Mouse (Mus musculus) gastrocnemius, adult 18-20 months (tissue): ENCODE data around the gene Arntl. TPM values are rescaled to one million over a fixed set of nuclear protein-coding genes. Genes with fewer than 3 reads are reported as not detected.

Experiments
- DNase-seq: peaks from one replicate; pipeline ENCODE4 v3.0.0; 2021; ENCODE audit warnings: low spot score
- total RNA-seq, 2 experiments: library from RNA; stranded (reverse); gene quantifications; 2 replicates each; pipeline ENCODE4 v1.2.3; 2021

The Arntl gene
- total RNA-seq, 2 experiments from 2014 or later: 21.9 to 31.8 TPM

DNA sequence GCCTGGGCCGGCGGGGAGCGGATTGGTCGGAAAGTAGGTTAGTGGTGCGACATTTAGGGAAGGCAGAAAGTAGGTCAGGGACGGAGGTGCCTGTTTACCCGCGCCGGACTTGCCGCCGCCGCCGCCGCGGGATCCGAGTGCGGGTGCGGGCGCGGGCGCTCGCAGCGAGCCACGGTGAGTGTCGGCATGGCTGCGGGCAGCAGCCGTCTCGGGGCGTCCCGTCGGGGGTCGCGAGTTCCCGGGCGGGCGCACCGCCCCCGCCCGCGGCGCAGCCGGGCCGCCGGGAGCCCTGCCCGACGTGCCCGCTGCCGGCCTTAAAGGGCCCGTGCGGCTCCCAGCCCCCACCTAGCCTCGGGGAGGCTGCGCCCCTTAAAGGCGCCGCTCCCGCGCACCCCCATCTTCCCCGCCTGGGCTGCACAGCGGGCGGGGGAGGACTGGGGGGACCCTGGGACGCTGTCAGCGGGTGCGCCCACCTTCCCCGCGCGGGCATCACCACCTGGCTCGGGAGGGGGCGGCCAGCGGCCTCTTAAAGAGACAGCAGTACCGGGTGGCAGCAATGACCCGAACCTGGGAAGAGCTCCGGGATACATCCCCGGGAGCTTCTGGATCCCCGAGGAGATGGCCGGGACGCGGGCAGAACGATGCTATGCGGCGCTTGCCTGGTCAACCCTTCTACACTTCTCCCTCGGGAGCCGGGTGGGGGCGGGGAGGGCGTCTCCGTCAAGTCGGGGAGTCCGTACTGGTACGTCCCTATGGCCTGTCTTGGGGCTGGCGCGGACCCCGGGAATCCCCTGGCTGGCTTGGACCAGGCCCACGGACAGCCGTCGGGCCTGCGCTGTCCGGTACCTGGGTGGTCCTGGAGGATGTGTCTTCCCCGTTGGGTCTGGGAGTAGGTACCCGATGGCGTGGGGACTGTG lies 464 bp downstream of the Arntl start:
- DNase-seq: peak; percentile 58

DNA sequence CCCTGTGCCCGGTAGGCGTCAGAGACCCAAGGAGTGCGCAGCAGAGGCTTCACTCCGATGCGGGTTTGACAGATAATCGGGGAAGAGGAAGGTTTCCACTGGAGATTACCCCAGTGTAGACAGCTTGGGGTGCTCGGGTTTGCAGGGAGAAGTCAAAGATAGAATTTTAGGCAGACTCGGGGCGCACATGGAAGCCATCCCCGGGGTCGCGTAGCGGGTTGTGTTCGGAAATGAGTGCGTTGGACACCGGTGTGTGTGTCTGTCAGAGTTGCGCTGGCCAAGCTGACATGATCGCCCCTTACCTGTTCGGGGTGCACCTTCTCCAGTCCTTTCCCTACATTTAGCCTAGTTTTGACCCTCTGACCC lies 1.1 kb downstream of the Arntl start:
- no peak for DNase-seq

- peak; percentile 64 for DNase-seq
Measured at GRCm38 (mm10) chr7:113210441-113210840, 3.2 kb downstream of the Arntl start.

- no peak for DNase-seq
Measured at GRCm38 (mm10) chr7:113214245-113215169, 7.2 kb downstream of the Arntl start.

GRCm38 (mm10) chr7:113216152-113216551 lies 8.9 kb downstream of the Arntl start:
- DNase-seq: peak; percentile 83

- no peak for DNase-seq
Measured at GRCm38 (mm10) chr7:113219416-113219815, 12.2 kb downstream of the Arntl start.

DNA sequence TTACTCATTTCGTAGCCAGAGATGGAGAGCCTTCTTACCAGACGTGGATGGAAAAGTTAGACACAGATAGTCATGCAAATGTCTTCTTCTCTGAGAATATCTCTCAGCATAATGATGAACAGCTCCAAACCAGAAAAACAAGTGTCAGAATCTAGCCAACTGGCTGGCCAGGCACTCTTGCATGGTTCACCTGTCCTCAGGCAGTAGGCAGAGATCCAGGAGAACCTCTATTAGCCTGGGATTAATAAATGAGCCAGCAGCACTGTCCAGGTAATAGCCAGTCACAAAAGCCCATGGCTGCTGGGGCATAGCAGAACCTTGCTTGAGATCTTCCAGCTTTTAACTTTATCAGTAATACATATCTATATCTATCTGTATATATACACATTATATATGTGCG lies 12.6 kb downstream of the Arntl start:
- no peak for DNase-seq

DNA sequence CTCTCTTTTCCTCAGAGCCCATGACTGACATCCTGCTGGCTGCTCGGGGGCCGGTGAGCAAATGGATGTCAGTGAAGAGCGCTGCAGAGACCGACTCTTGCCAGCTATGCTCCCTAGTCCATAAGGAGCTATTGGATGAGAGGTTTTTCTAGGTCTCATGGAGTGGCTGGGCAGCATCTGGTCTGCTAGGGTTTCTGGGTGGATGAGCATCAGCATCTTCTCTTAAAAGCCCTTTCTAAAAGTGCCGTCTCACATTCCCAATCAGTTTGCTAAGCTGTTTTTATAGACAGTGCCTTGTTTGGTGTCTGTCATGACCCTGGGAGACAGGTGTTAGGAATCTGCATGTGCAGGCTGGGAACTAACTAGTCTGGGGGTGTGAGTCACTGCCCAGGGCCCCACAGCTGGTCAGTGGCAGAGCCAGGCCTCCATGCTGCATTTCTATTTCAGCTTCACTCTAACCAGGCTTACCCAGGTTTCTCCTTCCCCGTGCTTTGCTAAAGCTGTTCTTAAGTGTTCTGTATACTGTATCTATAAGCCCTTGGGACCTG lies 13.5 kb downstream of the Arntl start:
- peak; percentile 43 for DNase-seq

GRCm38 (mm10) chr7:113222821-113223220 lies 15.6 kb downstream of the Arntl start:
- DNase-seq: no peak

DNA sequence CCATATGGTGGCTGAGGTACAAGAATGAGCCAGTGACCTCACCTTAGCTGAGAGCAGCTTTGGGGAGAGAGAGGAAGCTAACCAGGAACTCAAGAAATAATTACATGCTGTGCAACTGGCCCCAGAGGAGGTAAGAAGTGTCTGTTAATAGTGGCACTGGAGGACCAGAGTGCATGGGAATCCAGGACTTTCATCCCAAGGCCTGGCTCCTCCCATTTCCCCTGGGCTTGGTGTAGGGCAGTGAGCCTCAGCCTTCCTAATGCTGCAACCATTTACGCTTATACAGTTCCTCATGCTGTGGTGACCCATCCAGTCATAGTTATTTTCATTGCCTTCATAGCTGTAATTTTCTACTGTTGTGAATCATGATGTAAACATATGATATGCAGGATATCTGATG lies 17.4 kb downstream of the Arntl start:
- no peak for DNase-seq

DNA sequence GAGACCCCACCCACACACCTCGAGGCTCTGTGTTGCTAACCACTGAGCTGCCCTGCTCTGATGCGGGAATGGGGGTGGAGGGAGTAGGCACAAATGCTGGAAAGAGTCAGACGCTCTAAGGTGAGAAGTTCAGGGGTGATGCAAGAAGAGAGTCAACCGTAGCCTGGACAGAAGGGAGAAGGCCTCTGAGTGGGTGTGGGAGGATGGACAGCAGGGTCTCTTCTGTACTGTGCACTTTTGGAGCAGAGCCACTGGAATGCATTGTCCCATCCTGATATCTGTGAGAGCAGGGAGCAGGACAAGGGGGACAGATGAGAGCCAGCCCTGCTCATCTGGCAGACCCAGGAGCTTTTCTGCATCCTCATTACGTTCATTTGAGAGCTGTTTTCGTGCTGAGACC lies 21.2 kb downstream of the Arntl start:
- DNase-seq: no peak

DNA sequence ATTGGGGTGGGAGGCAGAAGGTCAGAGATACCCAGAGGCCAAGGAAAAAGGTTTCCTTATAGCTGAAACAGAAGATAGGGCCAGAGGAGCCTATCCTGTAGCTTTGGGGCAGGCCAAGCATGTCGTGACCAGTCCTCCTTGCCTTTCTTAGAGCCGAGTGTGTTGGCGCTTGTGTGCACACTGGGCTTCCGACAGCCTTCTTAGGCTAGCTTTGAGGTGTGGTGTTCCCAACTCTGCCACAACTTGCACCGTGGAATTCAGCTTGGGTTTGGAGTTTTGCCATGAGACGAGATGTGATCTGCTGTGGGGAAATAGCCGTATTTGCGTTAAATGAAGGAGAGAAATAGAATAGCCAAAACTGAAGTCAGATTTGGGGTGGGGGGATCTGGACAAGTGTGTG lies 28.9 kb downstream of the Arntl start:
- no peak for DNase-seq

- DNase-seq: no peak
Measured at GRCm38 (mm10) chr7:113238365-113238764, 31.1 kb downstream of the Arntl start.

DNA sequence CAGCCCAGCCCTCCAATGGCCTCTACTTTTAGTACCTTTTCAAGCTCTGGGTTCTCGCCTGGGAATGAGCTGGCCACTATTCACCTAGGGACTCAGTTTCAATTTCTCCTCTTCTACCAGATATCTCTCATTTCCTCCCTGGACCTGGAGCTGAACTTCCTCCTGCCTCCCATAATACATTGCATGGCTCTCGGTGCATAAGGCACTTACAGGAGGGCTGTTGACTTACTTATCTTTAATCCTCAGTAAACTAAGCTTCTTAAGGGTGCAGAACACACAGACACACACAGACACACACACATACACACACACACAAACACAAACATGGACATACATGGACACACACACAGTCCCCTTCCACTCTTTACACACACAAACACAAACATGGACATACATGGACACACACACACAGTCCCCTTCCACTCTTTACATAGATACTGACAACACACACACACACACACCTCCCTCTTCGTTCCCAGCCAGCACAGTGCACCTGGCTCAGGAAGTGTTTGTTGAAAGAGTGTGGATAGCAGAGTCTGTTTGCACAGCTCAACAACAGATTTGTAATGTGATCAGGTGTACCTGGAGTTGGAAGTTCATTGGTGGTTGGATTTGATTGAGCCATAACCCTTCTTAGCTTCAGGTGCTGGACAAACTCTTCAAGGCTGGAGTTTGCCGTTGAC lies 32.3 kb downstream of the Arntl start:
- no peak for DNase-seq

DNA sequence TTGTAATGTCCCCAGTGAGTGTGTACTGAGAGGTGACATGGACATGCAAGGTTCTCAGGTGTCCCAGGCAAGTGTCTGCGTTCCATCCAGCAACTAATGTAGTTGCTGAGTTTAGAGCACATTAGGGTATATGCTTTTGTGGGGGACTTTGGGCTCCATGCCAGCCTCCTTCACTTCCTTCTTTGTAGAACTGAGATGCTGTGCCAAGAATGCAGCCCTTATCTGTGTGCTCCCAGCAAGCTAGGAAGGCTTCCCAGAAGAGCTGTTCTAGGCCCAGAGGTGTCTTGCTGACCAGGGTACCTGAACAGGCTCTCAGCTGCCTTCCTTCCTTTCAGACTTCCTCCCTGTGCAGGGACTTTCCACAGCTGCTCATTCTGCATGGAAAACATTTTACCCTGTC lies 33.2 kb downstream of the Arntl start:
- no peak for DNase-seq

GRCm38 (mm10) chr7:113241901-113242661 lies 34.8 kb downstream of the Arntl start:
- DNase-seq: peak; percentile 63

- peak; percentile 71 for DNase-seq
Measured at GRCm38 (mm10) chr7:113242688-113243087, 35.4 kb downstream of the Arntl start.

- no peak for DNase-seq
Measured at GRCm38 (mm10) chr7:113245144-113245543, 37.9 kb downstream of the Arntl start.

DNA sequence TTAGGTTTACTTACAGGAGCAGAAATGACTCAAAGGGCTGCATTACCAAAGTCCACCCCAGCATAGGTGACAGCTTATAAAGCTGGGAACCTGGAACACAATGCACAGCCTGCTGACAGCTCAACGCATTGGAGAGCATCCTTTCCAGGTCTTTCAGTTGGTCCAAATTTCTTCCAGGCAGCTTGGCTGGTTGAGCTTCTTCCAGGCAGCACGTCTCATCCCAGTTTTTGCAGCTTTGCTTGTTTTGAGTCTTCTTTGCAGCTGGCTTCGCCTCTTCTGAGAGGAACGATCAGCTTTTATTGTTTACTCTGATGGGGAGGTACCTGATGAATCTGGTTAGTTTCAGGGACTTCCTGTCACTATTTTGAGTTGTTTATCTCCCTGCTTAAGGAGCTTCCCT lies 39.2 kb downstream of the Arntl start:
- DNase-seq: no peak

DNA sequence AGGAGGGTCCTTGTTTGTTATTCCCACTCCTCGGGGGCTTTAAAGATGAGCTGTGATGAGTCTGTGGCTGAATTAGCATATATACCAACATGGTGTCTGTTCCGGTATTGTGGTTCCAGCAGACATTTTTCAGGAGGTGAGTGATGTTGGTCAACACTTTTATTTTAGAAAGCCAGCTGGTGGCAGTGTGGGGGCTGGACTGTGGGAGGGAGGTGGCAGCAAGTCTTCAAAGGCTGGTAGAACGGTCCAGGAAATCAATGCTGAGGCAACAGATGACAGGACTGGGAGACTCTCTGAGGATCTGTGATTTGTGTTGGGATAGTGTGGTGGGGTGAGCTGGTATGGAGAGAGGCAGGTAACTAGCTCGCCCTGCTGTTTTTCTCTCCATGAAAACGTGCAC lies 39.9 kb downstream of the Arntl start:
- no peak for DNase-seq
